Mouse (Mus musculus): ENCODE results near the gene Dusp22.

Dusp22 gene

GRCm38 (mm10) chr13:30722601-30723000 is 62.8 kb downstream of the Dusp22 start:
- TF ChIP-seq GATA4 (IDR thresholded peaks at IDR 0.05; ENCODE audit: insufficient replicate concordance, low read length) = no peak

GRCm38 (mm10) chr13:30723258-30723657 is 63.5 kb downstream of the Dusp22 start:
- no peak for TF ChIP-seq GATA4 (IDR thresholded peaks at IDR 0.05; ENCODE audit: insufficient replicate concordance, low read length)

DNA sequence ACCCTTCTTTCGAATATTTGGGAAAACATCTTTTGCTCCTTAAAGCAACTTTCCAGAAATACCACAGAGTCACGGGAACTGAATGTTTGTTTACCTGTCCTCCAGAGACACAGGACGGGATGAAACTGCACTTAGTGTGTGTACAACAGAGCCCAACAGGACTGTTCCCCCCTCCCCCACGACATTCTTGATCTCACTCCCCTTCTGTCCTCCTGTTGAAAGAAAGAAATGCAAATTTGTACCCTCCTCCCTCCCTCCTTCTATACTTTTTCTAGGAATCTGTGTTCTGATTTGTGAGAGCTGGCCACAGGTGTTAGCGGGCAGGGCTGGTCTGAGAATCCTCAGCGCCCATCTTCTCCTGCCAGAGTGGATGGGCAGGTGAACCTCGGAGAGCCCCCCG is 64.1 kb downstream of the Dusp22 start:
- no peak for TF ChIP-seq GATA4 (IDR thresholded peaks at IDR 0.05; ENCODE audit: insufficient replicate concordance, low read length)

DNA sequence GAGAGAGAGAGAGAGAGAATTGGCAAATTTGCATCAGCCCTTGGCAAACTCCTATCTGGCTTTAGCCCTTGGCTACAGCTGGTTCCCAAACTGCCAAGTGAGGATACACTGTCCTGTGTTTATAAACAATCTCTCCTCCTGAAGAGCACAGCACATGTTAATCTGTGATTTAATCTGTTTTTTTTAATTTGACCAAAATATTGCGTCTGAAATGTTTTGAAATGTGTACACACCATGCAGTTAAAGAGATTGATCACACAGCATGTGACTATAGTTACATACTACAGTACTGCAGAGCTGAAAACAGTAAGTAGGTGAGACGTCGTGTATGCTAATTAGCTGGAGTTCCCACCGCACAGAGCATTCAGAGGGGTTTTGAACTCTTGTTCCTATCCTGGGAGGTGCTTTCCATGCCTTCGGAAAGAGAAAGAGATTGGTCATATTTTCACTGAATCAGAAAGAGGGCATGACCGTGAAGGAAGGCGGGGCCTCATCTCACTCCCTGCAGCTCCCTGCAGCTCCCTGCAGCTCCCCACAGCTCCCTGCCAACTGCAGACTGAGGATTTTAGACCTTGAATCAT is 65.0 kb downstream of the Dusp22 start:
- peak; percentile 20; the same call in 1 of the 2 replicates for TF ChIP-seq GATA4 (IDR thresholded peaks at IDR 0.05; ENCODE audit: insufficient replicate concordance, low read length)

DNA sequence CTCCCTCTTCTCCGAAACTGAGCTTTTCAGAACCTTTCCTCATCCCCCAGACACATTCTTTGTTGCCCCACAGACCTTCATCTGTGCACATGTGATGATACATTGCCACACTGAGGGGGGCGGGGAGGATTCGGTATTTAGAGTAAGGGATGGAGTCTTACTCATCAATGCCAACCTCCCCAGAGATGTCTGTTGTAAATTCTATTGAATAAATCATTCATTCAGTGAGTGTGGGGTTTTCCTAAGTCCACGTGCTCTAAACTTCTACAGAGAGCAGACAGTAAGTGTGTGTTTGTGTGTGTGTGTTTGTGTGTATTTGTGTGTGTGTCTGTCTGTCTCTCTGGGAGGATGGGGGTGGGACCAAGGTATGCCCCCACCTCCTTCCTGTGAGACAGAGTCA is 67.1 kb downstream of the Dusp22 start:
- TF ChIP-seq GATA4 (IDR thresholded peaks at IDR 0.05; ENCODE audit: insufficient replicate concordance, low read length) = no peak

GRCm38 (mm10) chr13:30728155-30728554 is 68.4 kb downstream of the Dusp22 start:
- TF ChIP-seq GATA4 (IDR thresholded peaks at IDR 0.05; ENCODE audit: insufficient replicate concordance, low read length) = no peak

DNA sequence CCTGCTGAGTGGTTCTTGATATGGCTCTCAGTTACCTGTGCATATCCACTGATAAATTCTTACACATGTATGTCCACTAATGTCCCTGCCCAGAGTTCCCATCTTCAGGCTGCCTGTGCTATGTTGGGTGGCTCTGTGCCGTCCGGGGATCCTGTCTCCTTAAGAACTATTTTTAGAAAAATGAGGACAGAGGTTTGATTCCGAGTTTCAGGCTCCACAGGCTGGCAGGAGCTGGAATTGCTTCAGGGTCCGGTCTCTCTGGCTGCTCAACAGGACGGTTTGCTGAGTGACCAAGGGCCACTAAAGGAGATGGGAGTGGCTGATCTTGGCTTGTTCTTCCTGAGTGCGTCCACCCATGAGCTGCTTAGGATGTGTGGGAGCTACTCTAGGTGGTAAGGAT is 69.4 kb downstream of the Dusp22 start:
- TF ChIP-seq GATA4 (IDR thresholded peaks at IDR 0.05; ENCODE audit: insufficient replicate concordance, low read length) = no peak

DNA sequence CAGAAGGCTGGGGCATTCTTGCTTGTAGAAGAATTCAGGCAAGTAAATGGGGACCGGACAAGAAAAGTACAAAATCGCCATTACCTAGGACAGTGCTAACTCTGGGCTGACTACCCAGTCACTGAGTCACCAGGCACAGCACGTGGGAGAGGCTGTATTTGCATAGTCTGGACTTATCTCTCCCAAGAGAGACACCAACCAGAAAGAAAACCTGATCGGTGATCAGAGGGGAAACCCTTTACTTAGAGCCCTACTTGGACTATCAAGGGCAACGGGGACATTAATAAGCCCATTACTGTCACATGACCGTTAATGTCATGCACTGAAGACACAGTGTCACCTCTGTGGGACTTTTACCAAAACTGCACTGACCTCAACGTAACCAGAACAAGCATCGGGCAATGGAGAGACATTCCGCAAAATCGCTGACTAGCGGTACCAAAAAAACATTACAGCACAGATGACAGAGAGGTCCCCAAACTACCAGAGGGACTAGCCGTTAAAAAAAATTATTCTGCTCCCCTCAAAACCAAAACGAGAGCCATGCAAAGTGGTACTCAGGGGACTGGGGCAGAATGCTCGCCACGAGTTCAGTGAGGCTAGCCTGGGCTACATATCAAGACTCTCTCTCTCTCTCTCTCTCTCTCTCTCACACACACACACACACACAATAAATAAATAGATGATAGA is 70.5 kb downstream of the Dusp22 start:
- TF ChIP-seq GATA4 (IDR thresholded peaks at IDR 0.05; ENCODE audit: insufficient replicate concordance, low read length) = no peak

- no peak for TF ChIP-seq GATA4 (IDR thresholded peaks at IDR 0.05; ENCODE audit: insufficient replicate concordance, low read length)
Measured at GRCm38 (mm10) chr13:30732709-30733445, 73.1 kb downstream of the Dusp22 start.

DNA sequence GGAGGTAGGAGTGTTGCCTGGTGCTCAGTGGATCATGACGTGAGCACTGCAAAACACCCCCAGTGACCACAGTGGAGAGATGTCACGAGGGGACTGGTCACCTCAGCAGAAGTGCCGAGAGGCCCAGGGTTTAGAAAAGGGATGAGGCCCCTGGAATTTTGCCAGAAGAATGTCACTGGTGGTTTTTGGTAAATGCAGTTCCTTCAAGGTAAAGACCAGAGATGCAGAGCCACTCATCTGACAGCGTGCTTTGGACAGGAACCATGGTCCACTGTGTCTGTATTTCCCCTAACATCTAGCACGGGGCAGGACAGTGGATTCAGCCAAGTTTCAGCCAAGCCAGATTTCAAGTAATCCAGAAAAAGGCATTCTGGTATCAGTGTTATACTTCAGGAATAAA is 76.9 kb downstream of the Dusp22 start:
- TF ChIP-seq GATA4 (IDR thresholded peaks at IDR 0.05; ENCODE audit: insufficient replicate concordance, low read length) = no peak

DNA sequence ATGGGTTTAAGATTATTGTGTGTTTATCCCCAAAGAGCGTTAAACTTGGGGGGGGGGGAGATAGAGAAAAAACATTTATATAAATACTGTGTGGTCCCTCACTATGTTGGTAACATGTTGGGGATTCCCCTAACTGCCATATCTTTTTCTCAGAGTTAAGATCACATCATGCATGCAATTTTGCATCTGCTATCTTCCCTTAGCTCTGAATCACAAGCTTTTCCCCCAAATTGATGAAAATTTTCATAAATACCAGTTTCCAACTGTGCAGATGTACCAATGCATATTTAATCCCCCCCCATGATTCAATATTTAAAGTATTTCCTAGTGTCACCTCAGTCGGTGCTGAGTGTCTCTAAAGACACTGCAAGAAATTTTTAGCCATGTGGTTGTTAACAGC is 77.5 kb downstream of the Dusp22 start:
- TF ChIP-seq GATA4 (IDR thresholded peaks at IDR 0.05; ENCODE audit: insufficient replicate concordance, low read length) = no peak

DNA sequence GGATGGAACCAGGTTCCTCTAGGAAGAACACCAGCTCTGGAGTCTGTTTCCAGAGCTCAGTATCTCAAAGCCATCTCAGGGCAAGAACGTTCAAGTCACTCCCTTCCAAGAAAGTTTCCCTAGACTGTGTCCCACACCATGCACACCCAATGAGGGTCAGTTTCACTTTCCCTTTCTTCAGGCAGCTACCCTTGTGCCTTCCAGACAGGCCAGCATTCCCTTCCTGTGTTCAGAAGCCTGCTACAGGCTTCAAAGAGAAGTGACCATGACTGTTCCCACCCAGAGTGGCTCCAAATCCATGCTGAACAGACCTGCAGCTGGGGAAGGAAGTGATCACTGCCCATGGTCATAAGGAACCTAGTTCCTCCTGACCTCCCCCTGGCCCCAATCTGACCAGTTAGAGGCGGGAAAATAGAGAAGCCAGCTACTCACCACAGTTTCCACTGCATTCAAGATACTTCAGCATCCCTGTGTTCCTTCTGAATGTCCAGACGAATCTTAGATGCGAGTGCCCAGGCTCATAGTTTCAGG is 78.6 kb downstream of the Dusp22 start:
- TF ChIP-seq GATA4 (IDR thresholded peaks at IDR 0.05; ENCODE audit: insufficient replicate concordance, low read length) = no peak

- TF ChIP-seq GATA4 (IDR thresholded peaks at IDR 0.05; ENCODE audit: insufficient replicate concordance, low read length) = no peak
Measured at GRCm38 (mm10) chr13:30741172-30741571, 81.4 kb downstream of the Dusp22 start.

- TF ChIP-seq GATA4 (IDR thresholded peaks at IDR 0.05; ENCODE audit: insufficient replicate concordance, low read length) = no peak
Measured at GRCm38 (mm10) chr13:30742411-30742970, 82.7 kb downstream of the Dusp22 start.

- no peak for TF ChIP-seq GATA4 (IDR thresholded peaks at IDR 0.05; ENCODE audit: insufficient replicate concordance, low read length)
Measured at GRCm38 (mm10) chr13:30745121-30745520, 85.3 kb downstream of the Dusp22 start.

- TF ChIP-seq GATA4 (IDR thresholded peaks at IDR 0.05; ENCODE audit: insufficient replicate concordance, low read length) = no peak
Measured at GRCm38 (mm10) chr13:30747068-30747467, 87.3 kb downstream of the Dusp22 start.

Data from liver, adult (tissue).